Mouse (Mus musculus): ENCODE data around the gene Rims1. TPM values are rescaled to one million over a fixed set of nuclear protein-coding genes. Genes with fewer than 3 reads are reported as not detected.
A peak's percentile ranks its signal among the peaks of the same experiment; 100 is the strongest.

The Rims1 gene
- total RNA-seq (2021), result 1 to 10 TPM; 1.0 to 1.4 TPM
- long read RNA-seq, experiment 1, result 0 reads
- long read RNA-seq, experiment 2, result 0 reads

DNA sequence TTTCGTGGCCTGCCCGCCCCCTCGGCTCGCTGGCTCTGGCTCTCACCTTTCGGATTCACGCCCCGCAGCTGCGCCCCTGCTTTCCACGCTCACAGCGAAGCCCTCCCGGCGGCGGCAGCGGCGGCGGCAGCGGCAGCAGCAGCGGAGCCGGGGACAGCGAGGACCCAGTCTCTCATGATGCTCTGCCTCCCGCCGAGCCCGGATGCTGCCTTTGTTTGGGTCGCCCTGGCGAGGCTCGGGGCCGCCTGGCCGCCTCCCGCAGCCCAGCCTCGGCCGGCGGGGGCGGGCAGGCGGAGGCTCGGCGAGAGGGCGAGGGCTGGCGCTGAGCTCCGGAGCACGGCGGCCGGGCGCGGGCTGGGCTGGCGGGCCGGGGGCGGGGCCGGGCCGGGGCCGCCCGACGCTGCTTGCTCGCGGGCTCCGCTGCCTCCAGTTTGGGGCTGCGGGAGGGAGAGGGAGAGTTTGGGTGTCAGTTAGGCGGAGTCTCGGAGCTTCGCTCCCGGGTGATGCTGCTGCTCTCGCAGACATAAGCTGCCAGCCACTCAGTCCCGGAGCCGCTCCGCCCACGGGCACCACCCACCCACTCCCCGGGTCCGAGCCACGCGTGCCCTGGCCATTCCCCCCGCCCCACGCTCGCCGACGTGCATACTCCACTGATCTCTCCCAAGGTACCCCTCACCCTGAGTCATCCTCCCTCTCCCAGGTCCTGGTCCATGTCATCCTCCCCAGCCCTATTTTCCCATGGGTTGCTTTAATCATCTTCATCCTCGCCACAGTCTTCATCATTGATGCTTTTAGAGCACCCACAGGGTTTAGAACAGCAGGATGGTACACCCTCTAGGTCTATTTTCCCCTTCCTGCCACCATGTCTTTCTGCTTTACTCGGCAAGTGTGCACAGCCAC, at the start of gene Rims1:
Gene Rims1 (minus strand): TSS at position 269 of the 900 bp plus-strand sequence.
- DNase-seq, result peak; percentile 56

DNA sequence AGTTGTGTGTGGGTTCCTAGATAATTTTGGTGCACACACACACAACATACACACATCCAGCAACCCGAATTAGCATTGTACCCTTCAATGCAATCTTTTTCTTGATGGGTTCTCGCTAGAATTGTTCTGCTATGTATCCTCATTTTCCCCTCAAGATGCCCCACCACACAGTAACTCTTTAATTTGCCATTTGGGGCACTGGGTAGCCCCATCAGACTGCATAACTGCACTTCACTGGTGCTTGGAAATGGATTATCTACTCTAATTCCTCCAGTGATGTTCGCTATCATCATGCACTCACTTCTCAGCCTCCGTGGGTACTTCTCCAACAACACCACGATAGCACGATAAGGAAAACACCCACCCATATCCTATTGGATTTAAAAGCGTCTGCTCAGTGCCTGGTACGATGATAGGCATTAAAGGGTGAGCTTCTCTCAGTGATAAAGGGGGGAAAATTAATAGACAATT, 867 bp upstream of the Rims1 start:
- no peak for DNase-seq

DNA sequence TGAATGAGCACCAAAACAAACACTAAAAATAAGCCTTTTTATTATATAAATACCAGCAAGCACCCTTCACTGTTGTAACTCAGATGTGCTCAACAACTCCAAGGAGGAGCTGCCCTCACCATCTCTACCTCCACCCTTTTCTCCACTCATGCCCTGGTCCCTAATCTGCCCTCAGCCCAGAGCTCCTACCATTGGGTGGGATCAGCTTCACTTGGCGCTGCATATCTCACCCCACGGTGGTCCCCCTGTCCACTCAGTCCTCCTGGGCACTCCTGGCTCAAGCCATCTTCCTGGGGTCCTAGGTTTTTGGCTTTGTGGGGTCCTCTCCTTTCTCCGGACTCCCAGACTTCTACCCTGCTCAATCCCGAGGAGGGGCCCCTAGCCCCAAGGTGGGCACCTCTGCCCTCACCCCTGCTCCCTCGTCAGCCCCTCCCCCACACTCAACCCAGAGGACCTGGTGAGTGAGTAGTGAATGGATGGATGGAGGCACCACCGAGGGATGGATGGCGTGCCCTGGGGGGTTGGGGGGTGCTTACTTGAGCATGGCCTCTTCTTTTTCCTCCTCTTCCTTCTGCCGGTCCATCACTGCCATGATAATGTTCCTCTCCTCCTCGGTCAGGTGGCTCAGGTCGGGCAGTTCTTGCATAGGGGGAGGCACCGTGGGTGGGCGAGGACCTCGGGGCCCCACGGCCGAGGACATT, 619 bp downstream of the Rims1 start:
- DNase-seq, result no peak

DNA sequence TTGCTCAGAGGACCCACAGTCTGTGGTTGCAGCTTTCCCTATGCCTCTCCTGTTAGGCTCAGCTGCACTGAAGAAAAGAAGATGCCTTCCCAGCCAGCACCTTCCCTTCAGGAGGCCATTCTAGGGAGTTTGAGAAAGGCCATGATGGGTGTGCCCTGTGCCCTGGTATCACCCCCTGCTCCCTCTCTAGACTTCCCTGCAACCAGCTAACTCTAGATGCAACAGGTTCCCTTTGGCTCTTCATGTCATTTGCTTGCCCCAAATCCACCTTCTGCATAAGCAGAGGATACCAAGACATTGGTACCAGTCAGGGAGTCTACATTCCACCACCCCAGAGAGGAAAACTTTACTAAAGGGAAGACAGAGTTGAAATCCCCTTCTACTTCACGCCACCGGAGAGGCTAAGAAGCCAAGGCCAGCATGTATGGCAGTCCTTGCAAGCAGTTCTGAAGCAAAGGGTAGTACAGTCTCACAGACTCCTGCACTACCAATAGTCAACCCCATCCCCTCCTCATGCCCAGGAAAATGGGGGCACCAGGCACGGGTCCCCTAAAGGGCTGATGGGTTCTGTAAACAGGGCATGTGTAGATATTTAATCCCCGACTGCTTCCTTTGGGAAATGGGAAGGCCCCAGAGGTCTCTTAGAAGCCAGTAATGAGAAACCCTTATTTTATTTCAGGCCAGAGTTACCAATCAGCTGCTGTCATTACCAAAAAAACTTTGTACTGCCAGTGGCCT, 1.5 kb downstream of the Rims1 start:
- no peak for DNase-seq

DNA sequence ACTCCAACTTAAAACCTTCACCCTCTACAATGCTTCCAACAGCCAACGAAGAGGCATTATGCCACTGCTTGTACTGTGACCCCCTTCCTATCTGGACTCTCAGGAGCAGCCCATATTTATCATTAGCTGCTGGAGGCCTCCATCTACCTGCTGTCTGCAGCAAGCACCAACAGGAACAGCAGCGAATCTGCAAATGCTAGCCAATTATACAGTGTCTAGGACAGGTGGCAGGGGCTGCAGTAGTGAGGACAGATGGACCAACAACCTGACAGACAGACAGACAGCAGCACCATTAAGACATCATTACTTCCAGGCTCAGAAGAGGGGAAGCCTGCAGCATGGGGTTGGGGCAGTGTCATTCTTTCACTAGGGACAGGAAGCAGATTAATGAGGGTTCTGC, 2.3 kb downstream of the Rims1 start:
- DNase-seq, result no peak

DNA sequence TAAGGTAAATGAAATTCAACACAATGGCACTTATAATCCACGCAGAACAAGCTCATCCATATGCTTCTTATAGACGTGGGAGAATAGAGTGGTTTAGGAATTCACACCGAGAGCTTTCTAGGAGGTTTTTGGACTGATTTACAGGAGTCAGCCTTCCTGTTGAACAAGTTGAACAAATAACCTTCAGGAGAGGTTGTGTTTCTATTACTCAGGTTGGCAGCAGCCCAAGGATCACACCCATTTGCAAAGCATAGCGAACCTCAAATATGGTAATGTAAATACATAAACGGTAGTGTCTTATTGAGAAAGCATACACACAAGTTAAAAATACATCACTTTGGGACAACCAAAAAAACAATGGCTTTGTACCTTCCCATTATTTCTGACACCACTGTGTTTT, 5.5 kb downstream of the Rims1 start:
- no peak for DNase-seq

DNA sequence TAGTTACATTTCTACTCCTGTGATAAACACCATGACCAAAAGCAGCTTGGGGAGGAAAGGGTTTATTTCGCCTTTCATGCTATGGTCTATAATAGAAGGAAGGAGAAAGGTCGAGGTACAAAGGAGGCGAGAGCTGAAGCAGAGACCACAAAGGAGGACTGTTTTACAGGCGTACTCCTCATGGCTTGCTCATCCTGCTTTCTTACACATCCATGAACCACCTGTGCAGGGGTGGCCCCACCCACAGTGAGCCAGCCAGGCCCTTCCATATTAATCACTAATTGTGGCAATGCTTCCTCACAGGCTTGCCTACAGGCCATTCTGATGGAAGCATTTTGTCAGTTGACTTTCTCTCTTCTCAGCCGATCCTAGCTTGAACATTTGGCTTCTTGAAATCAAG, 8.7 kb downstream of the Rims1 start:
- DNase-seq, result no peak

DNA sequence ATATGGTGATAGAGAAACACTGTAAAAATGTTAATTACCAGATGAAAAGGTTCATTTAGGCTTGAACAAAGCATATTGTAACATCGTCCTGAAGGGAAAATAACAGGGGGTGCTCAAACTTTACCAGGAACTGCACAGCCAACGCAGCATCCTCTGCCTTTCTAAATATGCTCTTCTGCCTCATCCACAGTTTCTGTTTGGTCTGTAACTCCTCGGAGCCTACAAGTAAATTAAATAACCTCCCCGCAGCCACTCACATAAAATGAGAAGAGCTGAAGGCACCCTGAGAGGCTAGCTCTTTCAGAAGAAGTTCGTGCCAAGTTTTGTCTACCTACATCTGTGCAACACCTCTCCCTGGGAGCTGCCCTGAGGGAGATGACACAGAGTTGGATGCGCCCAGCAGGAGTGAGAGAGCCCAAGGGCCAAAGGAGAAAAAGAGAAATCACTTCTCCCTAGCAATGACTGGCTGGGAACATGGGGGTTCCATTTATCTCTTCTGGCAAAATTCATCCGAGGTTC, 16.3 kb downstream of the Rims1 start:
- no peak for DNase-seq

DNA sequence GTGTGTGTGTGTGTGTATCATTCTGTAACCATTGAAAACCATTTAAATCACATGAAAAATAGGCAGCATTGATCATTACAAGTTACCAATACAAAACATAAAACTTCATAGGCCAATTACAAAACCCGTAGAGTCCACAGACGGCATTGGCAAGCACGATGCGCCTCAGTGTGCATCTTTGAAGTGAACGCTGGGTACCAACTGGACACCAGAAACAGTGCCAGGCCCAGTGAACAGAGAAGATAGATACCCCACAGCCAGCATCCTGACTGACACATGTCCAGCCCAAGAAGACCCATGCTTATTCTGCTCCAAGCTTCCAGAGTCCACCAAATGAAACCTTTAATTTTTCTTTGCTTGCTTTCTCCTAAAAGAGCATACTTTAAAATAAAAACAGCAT, 18.2 kb downstream of the Rims1 start:
- no peak for DNase-seq

DNA sequence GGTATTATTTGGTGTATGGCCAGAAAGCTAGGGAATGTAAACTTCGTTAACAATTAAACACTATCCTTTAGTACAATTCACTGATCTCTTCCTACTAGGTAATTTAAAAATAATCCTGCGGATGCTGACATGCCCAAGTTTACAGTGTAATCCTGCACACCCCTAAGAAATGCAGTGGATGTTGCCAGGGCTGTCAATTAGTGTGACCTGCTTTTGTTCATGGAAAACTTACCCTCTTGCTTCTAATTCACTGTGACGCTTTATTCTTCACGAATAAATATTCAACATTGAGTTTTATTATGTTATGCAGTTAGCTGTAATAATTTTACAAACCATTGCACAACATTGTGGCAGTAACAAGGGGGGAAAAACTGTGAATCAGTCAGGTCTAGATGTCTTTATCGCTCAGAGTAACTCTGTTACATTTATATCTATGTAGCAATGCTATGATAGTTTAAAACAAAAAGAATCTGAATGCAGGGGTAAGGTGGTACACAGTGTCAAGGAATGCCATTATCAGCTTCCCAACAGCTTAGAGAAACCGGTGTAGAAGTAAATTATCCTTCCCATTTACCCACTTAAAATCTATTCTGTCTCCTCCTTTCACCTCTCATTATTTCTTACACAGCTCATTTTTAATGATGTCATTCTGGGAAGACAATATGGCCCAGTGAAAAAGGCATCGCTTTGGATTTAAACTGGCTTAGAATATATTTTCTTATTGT, 35.1 kb downstream of the Rims1 start:
- DNase-seq, result no peak

DNA sequence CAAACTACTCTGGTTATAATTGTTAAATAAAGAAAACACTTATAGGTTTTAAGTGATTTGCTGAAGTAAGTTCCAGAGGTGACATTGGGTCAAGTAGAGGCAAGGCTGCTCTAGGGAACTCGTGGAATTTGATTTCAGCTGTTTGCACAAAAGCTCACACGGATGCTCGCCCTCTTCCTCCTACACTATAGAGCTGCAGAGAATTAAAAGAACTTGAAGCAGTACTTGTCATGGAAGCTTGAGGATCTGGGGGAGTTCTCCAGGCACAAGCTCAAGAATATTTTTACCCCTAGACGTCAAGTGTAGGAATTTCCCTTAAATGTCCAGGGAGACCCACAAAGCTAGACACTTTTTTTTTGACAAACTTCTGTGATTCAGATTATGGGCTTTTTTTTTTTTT, 42.4 kb downstream of the Rims1 start:
- no peak for DNase-seq

DNA sequence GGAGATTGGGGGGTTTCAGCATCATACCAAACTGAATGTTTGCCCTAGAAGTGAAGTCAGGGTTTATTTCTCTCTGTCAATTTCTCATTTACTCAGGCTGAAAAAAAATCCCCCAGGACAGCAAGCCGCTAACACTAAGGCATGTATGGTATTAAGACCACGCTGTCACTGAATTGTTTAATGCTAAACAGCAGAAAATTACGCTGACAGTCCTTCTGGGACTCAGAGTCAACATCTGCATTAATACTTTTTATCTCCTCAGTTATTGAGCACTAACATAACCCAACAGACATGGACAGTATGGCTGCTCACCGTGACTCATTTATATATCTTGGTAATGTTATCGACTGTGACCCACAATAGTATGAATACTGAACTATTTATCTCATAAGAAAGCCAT, 43.0 kb downstream of the Rims1 start:
- no peak for DNase-seq

DNA sequence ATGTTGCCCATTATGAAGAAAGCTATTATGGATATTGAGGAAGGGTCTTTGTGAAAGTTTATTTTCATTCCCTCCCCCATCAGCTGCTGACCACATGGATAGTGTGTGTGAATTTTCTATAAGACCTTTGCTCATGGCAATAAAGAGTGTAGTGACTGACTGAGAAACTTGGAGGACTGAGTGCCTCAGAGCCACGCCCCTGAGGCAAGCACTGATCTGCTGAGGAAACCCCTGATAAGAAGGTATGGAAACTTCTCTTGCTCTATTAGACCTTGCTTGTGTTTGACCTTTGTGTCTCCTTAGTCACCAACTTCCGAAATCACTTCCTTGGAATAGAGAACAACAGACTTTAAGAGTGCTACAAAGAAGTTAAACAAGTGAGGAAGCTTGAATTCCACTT, 55.3 kb downstream of the Rims1 start:
- DNase-seq, result no peak

DNA sequence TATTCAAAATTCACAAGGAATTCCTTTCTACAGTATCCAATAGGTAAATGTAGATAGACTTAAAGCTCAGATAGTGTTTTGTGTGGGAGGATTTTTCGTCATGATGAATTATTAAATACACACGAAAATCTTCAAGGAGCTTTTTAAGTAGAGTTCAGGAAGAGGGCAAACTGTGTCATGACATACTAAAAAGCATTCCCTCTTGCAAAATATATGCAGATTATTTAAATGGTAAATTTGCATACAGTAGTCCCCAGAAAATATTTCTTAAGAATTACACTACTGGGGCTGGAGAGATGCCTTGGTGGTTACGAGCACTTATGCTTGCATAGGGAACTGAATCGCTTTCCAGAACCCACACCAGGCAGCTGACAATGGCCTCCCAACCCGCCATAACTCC, 61.1 kb downstream of the Rims1 start:
- no peak for DNase-seq

DNA sequence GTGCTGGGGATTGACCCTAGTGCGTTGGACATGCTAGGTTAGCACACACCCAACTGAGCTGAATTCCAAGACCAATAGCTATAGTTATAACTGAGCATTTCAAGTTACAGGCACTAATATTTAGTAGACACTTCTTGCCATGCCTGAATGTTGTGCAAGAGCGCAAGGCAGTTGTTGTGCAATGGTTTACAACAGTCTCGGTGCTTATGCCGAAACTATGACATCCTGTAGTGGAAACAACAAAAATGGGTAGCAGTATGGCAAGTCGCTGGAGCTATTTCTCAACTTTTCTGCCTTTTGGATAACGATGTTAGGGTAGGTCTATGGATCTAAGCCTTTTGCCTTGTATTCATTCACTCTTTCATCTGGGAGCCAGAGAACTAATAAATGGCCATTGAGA, 68.3 kb downstream of the Rims1 start:
- peak; percentile 6 for DNase-seq

DNA sequence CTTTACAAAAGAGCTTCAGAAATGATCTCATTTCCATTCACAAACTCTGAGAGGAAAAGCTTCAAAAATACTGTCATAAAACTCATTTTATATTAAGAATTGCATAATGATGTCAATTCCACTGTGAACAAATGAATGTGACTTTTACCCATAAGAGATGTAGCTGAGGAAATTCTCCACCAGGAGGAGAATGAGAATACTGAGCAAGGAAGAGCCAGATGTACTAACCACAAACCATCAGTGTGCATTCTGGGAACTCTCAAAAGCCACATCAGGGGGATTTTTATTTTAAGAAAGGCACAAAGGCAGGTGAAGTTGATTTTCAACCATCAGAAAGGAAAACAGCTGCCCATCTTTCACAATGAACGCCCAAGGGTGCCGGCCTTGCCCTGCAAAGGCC, 71.4 kb downstream of the Rims1 start:
- DNase-seq, result no peak

DNA sequence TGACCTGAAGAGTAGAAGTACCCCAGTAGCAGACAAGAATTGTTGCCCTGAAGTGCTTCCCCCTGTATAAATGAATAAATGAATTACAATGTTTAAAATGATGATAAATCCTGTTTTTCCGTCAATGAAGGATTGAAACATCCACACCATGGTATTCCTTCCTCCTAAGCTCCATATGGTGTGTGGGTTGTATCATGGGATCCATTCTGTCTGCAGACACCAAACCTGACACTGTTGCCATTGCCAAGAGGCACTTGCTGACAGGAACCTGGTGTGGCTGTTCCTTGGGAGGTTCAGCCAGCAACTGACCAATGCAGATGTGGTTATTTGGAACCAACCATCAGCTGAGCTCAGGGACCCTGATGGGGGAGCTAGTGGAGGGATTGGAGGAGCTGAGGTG, 72.5 kb downstream of the Rims1 start:
- DNase-seq, result no peak

DNA sequence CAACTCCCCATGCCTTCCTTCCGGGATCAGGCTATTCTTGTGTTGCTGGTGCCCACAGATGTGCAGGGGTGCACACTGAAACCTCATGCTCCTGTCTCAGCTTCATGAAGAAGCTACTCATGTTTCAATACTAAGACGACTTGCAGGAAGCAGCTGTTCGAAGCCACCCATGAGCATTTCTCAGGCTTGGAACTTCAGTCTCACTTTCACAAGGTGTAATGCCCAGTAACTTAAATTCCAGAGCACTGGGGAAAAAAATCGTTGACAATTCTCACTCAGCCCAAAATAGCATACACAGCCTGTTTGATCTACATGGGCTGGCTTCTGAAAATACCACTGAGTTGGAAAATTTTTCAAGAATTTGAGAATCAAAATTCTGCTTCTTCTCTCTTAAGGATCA, 77.6 kb downstream of the Rims1 start:
- no peak for DNase-seq

DNA sequence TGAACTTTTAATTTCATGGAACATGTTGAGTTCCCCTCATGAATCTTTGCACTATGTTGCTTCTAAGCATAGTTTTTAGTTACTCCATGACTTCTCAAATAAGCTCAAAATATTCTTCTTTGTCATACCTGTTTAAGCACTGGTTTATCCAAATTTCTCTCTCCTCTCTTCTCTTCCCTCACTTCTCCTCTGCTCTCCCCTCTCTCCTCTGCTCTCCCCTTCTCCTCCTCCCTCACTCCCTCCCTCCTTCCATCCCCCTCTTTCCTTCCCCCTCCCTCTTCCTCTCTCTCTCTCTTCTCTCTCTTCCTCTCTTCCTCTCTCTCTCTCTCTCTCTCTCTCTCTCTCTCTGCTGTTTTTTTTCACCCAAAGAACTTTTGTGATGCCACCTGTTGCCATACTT, 84.1 kb downstream of the Rims1 start:
- no peak for DNase-seq

DNA sequence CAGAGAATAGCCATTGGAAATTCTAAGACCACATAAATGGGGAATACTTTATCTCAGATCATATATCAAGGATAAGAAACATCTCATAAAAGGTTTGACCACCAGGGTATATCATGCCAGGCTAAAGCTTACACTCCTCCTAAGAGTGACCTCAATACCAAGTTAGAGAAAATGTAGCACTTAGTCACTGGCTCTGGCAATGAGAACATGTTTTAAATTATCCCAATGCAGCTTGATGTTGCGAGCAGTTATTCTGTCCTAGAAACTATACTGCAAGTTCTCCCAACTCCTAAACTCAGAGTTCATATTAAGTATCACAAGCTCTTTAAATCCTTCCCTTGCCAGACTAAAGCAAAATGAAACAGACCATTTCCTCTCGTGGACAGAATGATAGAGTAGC, 85.1 kb downstream of the Rims1 start:
- no peak for DNase-seq

DNA sequence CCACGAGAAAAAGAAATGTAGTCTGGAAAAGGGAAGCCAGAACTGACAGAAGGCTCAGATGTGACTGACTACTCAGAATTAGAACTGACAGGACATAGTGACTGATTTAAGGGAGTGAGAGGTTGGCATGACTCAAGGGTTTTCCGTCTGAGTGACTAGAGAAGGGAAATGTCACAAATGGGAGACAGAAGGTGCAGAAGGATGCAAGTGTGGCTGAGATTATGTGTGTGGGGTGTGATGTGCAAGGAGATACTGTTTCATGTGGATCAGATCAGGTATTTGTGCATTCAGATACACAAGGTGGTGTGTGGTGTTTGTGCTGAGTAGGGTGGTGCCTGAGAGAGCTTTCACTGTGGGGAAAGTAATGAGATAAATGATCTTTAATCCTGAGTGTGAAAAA, 96.3 kb downstream of the Rims1 start:
- DNase-seq, result no peak

DNA sequence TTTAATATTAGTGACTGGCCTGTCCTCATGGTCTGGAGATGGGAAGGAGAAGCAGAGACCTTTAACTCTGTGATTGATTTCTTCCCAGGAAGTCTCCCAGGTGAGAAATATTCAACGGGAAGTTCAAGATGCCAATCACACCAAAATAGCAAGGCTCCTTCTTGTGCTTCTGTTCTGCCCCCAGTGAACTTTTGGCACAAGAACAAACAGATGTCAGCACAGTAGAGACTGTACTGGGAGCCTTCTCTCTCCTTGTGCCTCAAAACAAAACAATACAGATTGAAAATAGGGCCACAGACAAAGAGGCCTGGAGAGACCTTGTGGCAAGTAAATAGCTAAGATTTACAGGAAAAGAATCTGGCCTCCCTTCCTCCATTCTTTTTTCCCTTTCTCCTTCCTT, 110.7 kb downstream of the Rims1 start:
- no peak for DNase-seq
